Mouse (Mus musculus): Measurements from ENCODE around the gene Epop. TPM values are rescaled to one million over a fixed set of nuclear protein-coding genes. Genes with fewer than 3 reads are reported as not detected.
A peak's percentile ranks its signal among the peaks of the same experiment; 100 is the strongest.

Epop gene
- polyA plus RNA-seq, 1 experiment from 2014 or later = 4.3 TPM

DNA sequence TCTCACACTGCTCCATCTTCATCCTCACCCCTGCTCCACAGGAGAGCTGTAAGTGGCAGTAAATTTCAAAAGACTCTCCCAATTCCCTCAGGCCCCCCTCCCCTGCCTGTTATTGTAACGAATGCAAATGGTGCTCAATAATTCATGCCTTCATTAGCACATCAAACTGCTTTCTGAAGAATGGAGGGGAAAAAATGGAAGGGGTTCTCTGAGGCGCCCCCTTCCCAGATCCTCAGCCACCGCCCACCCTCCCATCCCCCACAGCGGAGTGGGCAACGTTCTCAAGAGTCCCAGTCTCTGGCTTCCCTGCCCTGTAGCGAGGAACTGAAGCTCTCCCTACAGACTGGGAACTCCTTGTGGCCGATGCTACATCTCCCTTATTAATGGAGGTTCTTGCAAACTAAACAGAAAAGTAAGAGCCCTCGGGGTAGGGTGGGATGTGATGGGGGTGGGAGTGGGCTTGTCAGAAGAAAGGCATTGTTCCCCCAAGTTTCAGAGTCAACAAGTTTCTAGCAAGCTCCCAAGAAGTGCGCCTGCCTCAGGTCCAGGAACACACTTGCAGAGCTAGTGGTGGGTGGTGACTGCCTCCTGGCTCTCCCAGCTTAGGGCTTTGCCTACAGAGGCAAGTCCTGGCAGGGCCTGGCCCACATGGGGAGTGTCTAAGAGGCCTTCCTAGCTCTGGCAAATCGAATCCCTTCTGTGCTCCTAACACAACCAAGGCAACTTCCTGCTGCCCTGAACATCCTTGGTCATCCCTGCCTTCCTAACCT lies 50.2 kb downstream of the Epop start:
- Histone ChIP-seq H3K27me3 (peaks cover 14% of the 10 kb centered on the region), H3K4me2 (replicated peaks) (no peak overlapping the region), H3K9ac (no peak overlapping the region), H3K4me3 (replicated peaks) (no peak overlapping the region), H3K36me3 (no peaks in the 10 kb centered on the region), H3K9me3 (replicated peaks) (no peaks in the 10 kb centered on the region), H3K4me1 (peaks cover 33% of the 10 kb centered on the region), H3K27ac (replicated peaks) (peak overlapping the region; percentile 75)
- WGBS = 13% methylated on average over 10 of the region's 10 CpGs
- ATAC-seq (ENCODE audit: insufficient number of reproducible peaks, low FRiP score, low TSS enrichment, low read depth) = no peak

DNA sequence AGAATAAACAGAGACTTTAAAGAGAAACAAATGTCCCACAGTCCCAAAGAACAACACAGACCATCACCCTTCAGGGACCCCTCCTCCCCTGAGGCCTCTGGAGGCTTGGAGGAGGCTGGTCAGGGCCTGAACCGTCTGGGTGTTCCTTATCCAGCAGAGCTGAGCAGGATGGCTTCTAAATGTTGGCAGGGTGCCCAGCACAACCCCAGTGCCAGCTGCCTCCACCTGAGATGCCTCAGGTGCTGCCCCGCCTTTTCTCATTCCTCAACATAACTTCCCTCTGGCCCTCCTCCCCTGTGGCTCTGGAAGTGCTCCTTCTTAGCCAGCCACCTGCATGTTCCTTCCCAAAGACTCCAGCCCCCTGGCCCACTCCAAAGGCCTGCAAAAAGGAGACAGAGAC lies 51.2 kb downstream of the Epop start:
- H3K27ac ChIP-seq (replicated peaks) = peak overlapping the region; percentile 75; the same call in 1 of the 2 replicates
- no peaks in the 10 kb centered on the region for H3K9me3 ChIP-seq (replicated peaks)
- H3K9ac ChIP-seq = no peak overlapping the region
- no peak for ATAC-seq (ENCODE audit: insufficient number of reproducible peaks, low FRiP score, low TSS enrichment, low read depth)
- peaks cover 24% of the 10 kb centered on the region for H3K27me3 ChIP-seq
- no peak overlapping the region for H3K4me2 ChIP-seq (replicated peaks)
- 23% methylated on average over 2 of the region's 2 CpGs for WGBS
- H3K4me1 ChIP-seq = peaks cover 43% of the 10 kb centered on the region
- H3K36me3 ChIP-seq = no peaks in the 10 kb centered on the region
- no peak overlapping the region for H3K4me3 ChIP-seq (replicated peaks)

Small RNAs within 50 kb of the gene (microRNA-seq; reads per million reads assigned to microRNA genes)
- gene Gm24158 (ENCODE audit: borderline number of aligned reads) (not detected), gene Mir6927 (ENCODE audit: borderline number of aligned reads) (not detected)

Other genes starting within 250 kb of the Epop start
- gene Arhgap23, start 214.2 kb downstream of the Epop start, polyA plus RNA-seq (2015; fragmentation: Nextera tagmentation; extraction: Ambion mirVana) = 9.6 and 10.4 TPM in 2 replicates
- gene 4933428G20Rik, start 129.4 kb downstream of the Epop start, polyA plus RNA-seq (2015; fragmentation: Nextera tagmentation; extraction: Ambion mirVana) = 1.4 and 1.7 TPM in 2 replicates
- 2.0 and 2.2 TPM in 2 replicates for gene Srcin1, start 53.5 kb downstream of the Epop start, polyA plus RNA-seq (2015; fragmentation: Nextera tagmentation; extraction: Ambion mirVana)
- 2.6 and 3.2 TPM in 2 replicates for gene Mllt6, start 33.7 kb upstream of the Epop start, polyA plus RNA-seq (2015; fragmentation: Nextera tagmentation; extraction: Ambion mirVana)
- 30.7 and 32.7 TPM in 2 replicates for gene Cisd3, start 56.1 kb upstream of the Epop start, polyA plus RNA-seq (2015; fragmentation: Nextera tagmentation; extraction: Ambion mirVana)
- gene Pcgf2, start 70.8 kb upstream of the Epop start, polyA plus RNA-seq (2015; fragmentation: Nextera tagmentation; extraction: Ambion mirVana) = 12.0 and 12.6 TPM in 2 replicates
- gene Psmb3, start 73.7 kb upstream of the Epop start, polyA plus RNA-seq (2015; fragmentation: Nextera tagmentation; extraction: Ambion mirVana) = 440 and 475 TPM in 2 replicates
- 1.7 and 2.0 TPM in 2 replicates for gene Pip4k2b, start 115.0 kb upstream of the Epop start, polyA plus RNA-seq (2015; fragmentation: Nextera tagmentation; extraction: Ambion mirVana)
- 18.0 and 20.7 TPM in 2 replicates for gene Cwc25, start 136.9 kb upstream of the Epop start, polyA plus RNA-seq (2015; fragmentation: Nextera tagmentation; extraction: Ambion mirVana)
- 0.95 TPM in 1 of 2 replicates, not detected in the other for gene 1700001P01Rik, start 146.2 kb upstream of the Epop start, polyA plus RNA-seq (2015; fragmentation: Nextera tagmentation; extraction: Ambion mirVana)
- gene Rpl23, start 152.7 kb upstream of the Epop start, polyA plus RNA-seq (2015; fragmentation: Nextera tagmentation; extraction: Ambion mirVana) = 567 and 575 TPM in 2 replicates
- gene Lasp1, start 169.3 kb upstream of the Epop start, polyA plus RNA-seq (2015; fragmentation: Nextera tagmentation; extraction: Ambion mirVana) = 117 and 121 TPM in 2 replicates
- 6.8 and 7.4 TPM in 2 replicates for gene B230217C12Rik, start 211.1 kb upstream of the Epop start, polyA plus RNA-seq (2015; fragmentation: Nextera tagmentation; extraction: Ambion mirVana)

All from embryonic facial prominence, embryonic 15.5 days (tissue).